Mouse (Mus musculus) hematopoietic multipotent progenitor cell, adult 10-12 weeks (in vitro differentiated cells): ENCODE results near the gene Rpl22. TPM values are rescaled to one million over a fixed set of nuclear protein-coding genes. Genes with fewer than 3 reads are reported as not detected.

Experiments used
- polyA plus RNA-seq: library from polyadenylated mRNA; stranded (reverse); fragments of >175 nt; gene quantifications from 2 replicates; pipeline ENCODE4 v1.2.3, GENCODE M21; 2012; ENCODE audit warnings: low replicate concordance

Gene Rpl22
- 30.9 and 117 TPM in 2 replicates for polyA plus RNA-seq

GRCm38 (mm10) chr4:152325574-152326411 lies at the start of gene Rpl22:
Gene Rpl22 (plus strand): TSS chr4:152325742.

GRCm38 (mm10) chr4:152291562-152291961 lies 34.0 kb upstream of the Rpl22 start, which contains the start of gene Hes3:
Gene Hes3 (minus strand): TSS chr4:152291662.

GRCm38 (mm10) chr4:152296874-152297861 lies 28.4 kb upstream of the Rpl22 start, which contains the start of gene Icmt:
Gene Icmt (plus strand): TSS chr4:152297227.

DNA sequence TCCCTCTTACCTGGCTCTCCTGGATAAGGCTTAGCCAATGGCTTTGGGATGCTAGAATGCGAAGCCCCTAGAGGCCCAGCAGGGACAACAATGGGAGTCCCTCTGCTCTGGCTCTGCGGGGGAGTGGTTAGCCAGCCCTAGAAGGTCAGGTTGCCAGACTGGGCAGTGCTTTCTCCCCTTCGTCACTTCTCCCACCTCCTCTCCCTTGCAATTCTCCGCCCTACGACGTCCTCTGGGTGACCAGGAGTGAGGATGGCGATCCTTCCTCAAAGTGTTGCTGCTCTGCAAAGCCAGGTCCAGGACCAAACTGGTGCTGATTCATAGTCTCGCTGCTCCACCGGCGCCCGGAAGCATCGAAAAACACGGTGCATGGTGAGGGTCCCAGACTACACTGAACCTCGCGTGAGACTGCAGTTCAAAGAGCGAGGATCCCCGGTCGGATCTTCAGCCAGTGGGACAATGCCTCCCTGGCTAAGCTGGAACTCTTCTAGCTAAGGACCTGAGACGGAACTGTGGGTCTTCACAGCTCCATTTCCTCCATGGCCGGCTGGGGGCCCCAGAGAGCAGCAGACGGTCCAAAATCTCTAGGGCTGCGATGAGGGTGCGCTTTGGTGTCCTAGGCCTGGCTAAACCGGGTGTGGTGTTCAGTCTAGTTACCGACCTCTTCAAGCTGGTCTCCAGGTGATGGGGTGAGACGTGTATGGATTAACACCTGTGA lies 6.9 kb upstream of the Rpl22 start, which contains the start of gene Rnf207:
Rnf207 (minus strand) TSS at position 477 of the 718 bp plus-strand sequence.

DNA sequence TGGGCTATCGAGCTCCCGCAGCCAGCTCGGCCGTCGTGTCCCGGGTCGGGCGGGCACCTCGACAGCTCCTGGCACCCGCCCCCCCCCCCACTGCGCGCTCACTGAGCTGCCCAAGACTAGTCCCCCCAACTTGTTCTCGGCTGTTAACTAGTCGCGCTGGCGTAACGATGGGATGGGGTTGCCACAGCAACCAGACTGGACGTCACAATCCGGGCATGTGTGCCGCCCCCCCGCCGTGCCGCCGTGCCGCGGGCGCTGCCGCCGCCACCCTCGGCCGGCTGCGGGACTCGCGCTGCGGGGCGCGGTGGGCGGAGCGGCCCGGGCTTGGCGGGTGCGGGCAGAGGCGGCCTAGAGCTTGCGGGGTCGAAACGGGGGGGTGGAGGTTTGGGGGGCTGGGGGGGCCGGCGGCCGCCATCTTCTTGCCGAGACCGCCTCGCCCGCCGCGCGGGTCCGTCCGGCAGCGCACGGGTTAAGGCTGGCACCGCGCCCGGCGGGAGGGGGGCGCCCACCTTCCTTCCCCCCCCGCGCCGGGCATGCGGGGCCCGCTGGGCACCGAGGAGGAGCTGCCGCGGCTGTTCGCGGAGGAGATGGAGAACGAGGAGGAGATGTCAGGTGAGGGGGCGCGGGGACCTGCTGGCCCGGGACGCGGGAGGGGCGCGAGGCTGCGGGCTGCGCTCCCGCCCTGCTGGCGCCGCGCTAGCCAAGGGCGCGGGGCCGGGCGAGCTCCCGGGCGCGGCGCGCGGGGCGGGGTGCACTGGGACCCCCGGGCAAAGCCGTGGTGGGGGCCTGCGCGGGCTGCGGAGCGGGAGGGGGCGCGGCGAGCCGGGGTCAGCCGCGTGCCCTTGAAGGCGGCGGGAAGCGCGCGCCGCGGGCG lies 13.1 kb downstream of the Rpl22 start, which contains the start of gene Chd5:
Chd5 (plus strand) TSS at position 233 of the 874 bp plus-strand sequence.

Other genes with a start within 250 kb of the Rpl22 start
- gene Tnfrsf25, start 209.8 kb upstream of the Rpl22 start, polyA plus RNA-seq, result 17.3 and 25.1 TPM in 2 replicates
- 6.3 and 22.6 TPM in 2 replicates for gene Espn, start 173.4 kb upstream of the Rpl22 start, polyA plus RNA-seq
- gene Hes2, start 166.9 kb upstream of the Rpl22 start, polyA plus RNA-seq, result 0.07 TPM in 1 of 2 replicates, not detected in the other
- 12.2 and 15.4 TPM in 2 replicates for gene Acot7, start 147.6 kb upstream of the Rpl22 start, polyA plus RNA-seq
- gene Gpr153, start 51.5 kb upstream of the Rpl22 start, polyA plus RNA-seq, result 0.18 and 0.36 TPM in 2 replicates
- gene Hes3, start 34.1 kb upstream of the Rpl22 start, polyA plus RNA-seq, result 0.15 and 0.66 TPM in 2 replicates
- 20.9 and 25.6 TPM in 2 replicates for gene Icmt, start 28.5 kb upstream of the Rpl22 start, polyA plus RNA-seq
- gene Rnf207, start 6.7 kb upstream of the Rpl22 start, polyA plus RNA-seq, result 0.07 TPM in 1 of 2 replicates, not detected in the other
- gene Chd5, start 12.9 kb downstream of the Rpl22 start, polyA plus RNA-seq, result 0.03 and 0.20 TPM in 2 replicates
- gene Nphp4, start 151.0 kb downstream of the Rpl22 start, polyA plus RNA-seq, result 1.9 and 2.1 TPM in 2 replicates
- gene Kcnab2, start 152.1 kb downstream of the Rpl22 start, polyA plus RNA-seq, result 96.8 and 117 TPM in 2 replicates